Comparison of ENCODE assay signal across 9 mouse cellular contexts in genomic region chr8:124140868-124141431, GRCm38 (mm10).
DNase-seq lines count a peak whose midpoint lies in the region; ATAC-seq and TF ChIP-seq lines count a peak whose summit lies in the region.
"Had no signal": no experiment of that assay in that cellular context is flagged by ENCODE, and none has a peak within 500 bp of the region (broad histone marks: within the 10 kb centered on the region; RNA-seq: fewer than 3 reads in every experiment).

No protein-coding gene starts in this region.

- no peaks in the 10 kb centered on the region for H3K27me3 ChIP-seq in cerebellum, adult 2 months (ENCODE audit: control insufficient read depth, insufficient read depth, low read length)
- H3K27me3 ChIP-seq in forebrain, embryonic 16.5 days (replicated peaks; ENCODE audit: control insufficient read depth, insufficient read depth, low read length) = no peaks in the 10 kb centered on the region
- no peaks in the 10 kb centered on the region for H3K27me3 ChIP-seq in midbrain, embryonic 16.5 days (ENCODE audit: control insufficient read depth, insufficient read depth, low read depth, low read length)
- H3K27me3 ChIP-seq: Patski had no signal

- H3K4me2 ChIP-seq in forebrain, embryonic 16.5 days (ENCODE audit: low read length) = peak overlapping the region; percentile 42
- H3K4me2 ChIP-seq in midbrain, embryonic 16.5 days (ENCODE audit: low read length) = peak overlapping the region; percentile 27

- peak; percentile 63 for ATAC-seq in forebrain, embryonic 16.5 days
- ATAC-seq in midbrain, embryonic 16.5 days = peak; percentile 32; the same call in 1 of the 2 replicates
- no peak for ATAC-seq in monocyte, adult 5-6 weeks (replicated peaks; ENCODE audit: insufficient number of reproducible peaks, low FRiP score, low TSS enrichment, poor library complexity, severe bottlenecking)
- ATAC-seq: Patski had no signal

- DNase-seq in cerebellum, adult 2 months = peak; percentile 15 to 25
- no peak for DNase-seq in cerebellum, adult 9-10 months
- peak; percentile 15 to 24 for DNase-seq in layer of hippocampus, postnatal 10 days (ENCODE audit: low spot score in 2 of 2)
- DNase-seq in layer of hippocampus, adult 8-10 months (ENCODE audit: low spot score in 2 of 2) = no peak
- DNase-seq in left cerebral cortex, postnatal 36 days (ENCODE audit: low spot score in 2 of 2) = no peak

- H3K9me3 ChIP-seq in forebrain, embryonic 16.5 days (ENCODE audit: control insufficient read depth, low read length) = no peaks in the 10 kb centered on the region
- no peaks in the 10 kb centered on the region for H3K9me3 ChIP-seq in midbrain, embryonic 16.5 days (replicated peaks; ENCODE audit: control insufficient read depth, low read length, poor library complexity, severe bottlenecking)

- no peak for TF ChIP-seq CTCF in cerebellum, adult 2 months (IDR thresholded peaks at IDR 0.05; ENCODE audit: borderline replicate concordance, insufficient read depth, low read depth, low read length)

- peaks cover 18% of the 10 kb centered on the region for H3K4me1 ChIP-seq in cerebellum, adult 2 months (ENCODE audit: control insufficient read depth, insufficient read depth, low read length)
- peaks cover 46% of the 10 kb centered on the region for H3K4me1 ChIP-seq in forebrain, embryonic 16.5 days (replicated peaks; ENCODE audit: control insufficient read depth, insufficient read depth, low read length)
- H3K4me1 ChIP-seq in midbrain, embryonic 16.5 days (ENCODE audit: control insufficient read depth, insufficient read depth, low read length) = peaks cover 32% of the 10 kb centered on the region

- H3K4me3 ChIP-seq in cerebellum, adult 2 months (replicated peaks; ENCODE audit: insufficient read depth, low read depth, low read length) = no peak overlapping the region
- H3K4me3 ChIP-seq in forebrain, embryonic 16.5 days (replicated peaks; ENCODE audit: low read length) = no peak overlapping the region
- no peak overlapping the region for H3K4me3 ChIP-seq in midbrain, embryonic 16.5 days (ENCODE audit: low read depth, low read length)

- TF ChIP-seq POLR2A in cerebellum, adult 2 months (IDR thresholded peaks at IDR 0.05; ENCODE audit: borderline replicate concordance, insufficient read depth, low read length) = no peak

- peak overlapping the region; percentile 22; the same call in 1 of the 2 replicates for H3K9ac ChIP-seq in forebrain, embryonic 16.5 days (replicated peaks; ENCODE audit: low read depth, low read length)
- H3K9ac ChIP-seq in midbrain, embryonic 16.5 days (ENCODE audit: low read depth, low read length) = no peak overlapping the region

- intact Hi-C loops in left cerebral cortex, postnatal 36 days (cut with DNase I) = no loop called here

- 42% methylated on average over 20 of the region's 20 CpGs for WGBS in cerebellum, adult 2 months
- WGBS in forebrain, embryonic 16.5 days = 2% methylated on average over 20 of the region's 20 CpGs
- WGBS in midbrain, embryonic 16.5 days = 9% methylated on average over 20 of the region's 20 CpGs

- H3K27ac ChIP-seq in cerebellum, adult 2 months (ENCODE audit: insufficient read depth, low read length) = no peak overlapping the region
- H3K27ac ChIP-seq in forebrain, embryonic 16.5 days (ENCODE audit: low read length) = peak overlapping the region; percentile 73
- H3K27ac ChIP-seq in midbrain, embryonic 16.5 days (ENCODE audit: low read length) = peak overlapping the region; percentile 65

- no peaks in the 10 kb centered on the region for H3K36me3 ChIP-seq in forebrain, embryonic 16.5 days (ENCODE audit: control insufficient read depth, insufficient read depth)
- no peaks in the 10 kb centered on the region for H3K36me3 ChIP-seq in midbrain, embryonic 16.5 days (ENCODE audit: control insufficient read depth, insufficient read depth, low read length)

Comparison
In these comparisons a context has a peak if more than half of its experiments do, and no peak if none do; other contexts are left out.
1. DNase-seq: peak in cerebellum, adult 2 months (2 of 2) and layer of hippocampus, postnatal 10 days (2 of 2); none in cerebellum, adult 9-10 months (single experiment), layer of hippocampus, adult 8-10 months (0 of 2) and left cerebral cortex, postnatal 36 days (0 of 2).